Mouse (Mus musculus): ENCODE data around the gene Gm21721. TPM values are rescaled to one million over a fixed set of nuclear protein-coding genes. Genes with fewer than 3 reads are reported as not detected.
"Not testable (repeated sequence)": the region's sequence is repeated elsewhere in the genome, so short reads cannot be mapped to it uniquely, and the experiment has no call there.

The Gm21721 gene
- not detected for total RNA-seq (2021)
- long read RNA-seq, experiment 1: 0 reads
- long read RNA-seq, experiment 2: 0 reads

DNA sequence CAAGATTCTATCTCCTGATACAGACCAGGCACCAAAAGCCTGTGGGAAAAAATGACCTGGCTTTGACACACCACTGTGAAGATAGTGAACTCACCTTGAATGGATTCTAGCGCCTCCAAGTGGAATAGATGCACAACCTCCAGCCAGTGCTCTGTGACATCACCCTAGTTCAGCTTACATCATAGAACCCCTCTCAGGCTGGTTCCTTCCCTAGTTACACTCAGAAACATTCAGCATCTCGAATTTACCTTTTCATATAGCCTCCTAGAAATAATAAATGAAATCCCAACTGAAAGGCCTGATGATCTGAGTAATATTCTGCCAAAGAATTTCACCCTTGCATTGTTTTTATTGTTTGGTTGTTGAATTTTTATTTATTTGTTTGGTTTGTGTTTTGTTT lies at the start of gene Gm21721:
Gene Gm21721 (minus strand): TSS at position 101 of the 400 bp plus-strand sequence.
- DNase-seq: not testable (repeated sequence)

Other genes starting within 250 kb of the Gm21721 start
- gene Gm21292, start 68.3 kb downstream of the Gm21721 start, total RNA-seq (2021): not detected
- not detected for gene Gm21812, start 145.0 kb upstream of the Gm21721 start, total RNA-seq (2021)
- not detected for gene Gm21874, start 214.0 kb upstream of the Gm21721 start, total RNA-seq (2021)